Mouse (Mus musculus) embryonic facial prominence, embryonic 15.5 days (tissue): ENCODE data around the gene Dnah7c. TPM values are rescaled to one million over a fixed set of nuclear protein-coding genes. Genes with fewer than 3 reads are reported as not detected.

Source experiments
- ATAC-seq: fragments of 200-750 bp; cut with Nextera tagmentation; 2 replicates; pipeline ENCODE4 v1.8.0; 2017; ENCODE audit warnings: low read depth, moderate TSS enrichment; ENCODE audit not compliant: insufficient number of reproducible peaks, low FRiP score, low TSS enrichment
- H3K27ac ChIP-seq: fragments of 300-500 bp; sonication (generic); replicated peaks from 2 replicates; pipeline ENCODE4 v1.5.1; 2015; ENCODE audit warnings: mild to moderate bottlenecking, inconsistent platforms
- H3K27me3 ChIP-seq: fragments of 300-500 bp; sonication (generic); 2 replicates; pipeline ENCODE4 v1.6.1; 2015; ENCODE audit warnings: inconsistent platforms
- H3K36me3 ChIP-seq: fragments of 300-500 bp; sonication (generic); 2 replicates; pipeline ENCODE4 v1.6.1; 2015; ENCODE audit warnings: mild to moderate bottlenecking, inconsistent platforms
- H3K4me1 ChIP-seq: fragments of 300-500 bp; sonication (generic); 2 replicates; pipeline ENCODE4 v1.6.1; 2015; ENCODE audit warnings: inconsistent platforms
- H3K4me2 ChIP-seq: fragments of 300-500 bp; sonication (generic); replicated peaks from 2 replicates; pipeline ENCODE4 v1.6.1; 2015; ENCODE audit warnings: mild to moderate bottlenecking, inconsistent platforms
- H3K4me3 ChIP-seq: fragments of 300-500 bp; sonication (generic); replicated peaks from 2 replicates; pipeline ENCODE4 v1.5.1; 2015; ENCODE audit warnings: mild to moderate bottlenecking, inconsistent platforms
- H3K9ac ChIP-seq: fragments of 300-500 bp; sonication (generic); 2 replicates; pipeline ENCODE4 v1.6.1; 2015; ENCODE audit warnings: inconsistent platforms
- H3K9me3 ChIP-seq: fragments of 300-500 bp; sonication (generic); replicated peaks from 2 replicates; pipeline ENCODE4 v1.6.1; 2016; ENCODE audit warnings: inconsistent platforms
- WGBS: fragments of 180-500 bp; shearing (Covaris S2); methylation state at CpG from one replicate; pipeline ENCODE4 v1.1.7; 2015; 5-methylcytosine and 5-hydroxymethylcytosine counted together
- polyA plus RNA-seq: library from polyadenylated mRNA; unstranded; fragments of >200 nt; fragmentation: Nextera tagmentation; extraction: Ambion mirVana; gene quantifications from 2 replicates; pipeline ENCODE4 v1.2.1, GENCODE M21; 2015

The Dnah7c gene
- polyA plus RNA-seq, 1 experiment from 2014 or later: 0.11 TPM

DNA sequence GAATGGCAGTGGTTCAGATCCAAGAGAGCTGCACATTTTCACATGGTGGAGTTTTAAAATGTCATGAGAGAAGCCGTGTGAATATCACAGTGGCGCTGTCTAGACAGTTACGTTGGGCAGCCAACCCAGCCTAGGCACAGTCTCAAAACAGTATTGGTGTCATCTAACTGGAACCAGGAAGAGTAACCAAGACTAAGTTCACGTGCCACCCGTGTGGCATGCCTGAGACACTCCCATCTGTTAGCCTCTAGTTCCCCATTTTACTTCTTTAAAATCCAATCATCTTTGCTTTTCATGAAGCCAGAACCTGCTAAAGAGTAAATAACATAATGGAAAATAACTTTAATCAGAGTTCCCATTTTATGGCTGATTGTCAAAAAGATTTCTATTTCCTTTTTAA is 406.5 kb downstream of the Dnah7c start:
- H3K9me3 ChIP-seq: no peaks in the 10 kb centered on the region
- ATAC-seq: no peak
- H3K36me3 ChIP-seq: peaks cover 12% of the 10 kb centered on the region
- 94% methylated on average over 5 of the region's 5 CpGs for WGBS
- H3K4me2 ChIP-seq: no peak overlapping the region
- no peaks in the 10 kb centered on the region for H3K27me3 ChIP-seq
- H3K4me3 ChIP-seq: no peak overlapping the region
- no peak overlapping the region for H3K9ac ChIP-seq
- H3K27ac ChIP-seq: no peak overlapping the region
- H3K4me1 ChIP-seq: no peaks in the 10 kb centered on the region

DNA sequence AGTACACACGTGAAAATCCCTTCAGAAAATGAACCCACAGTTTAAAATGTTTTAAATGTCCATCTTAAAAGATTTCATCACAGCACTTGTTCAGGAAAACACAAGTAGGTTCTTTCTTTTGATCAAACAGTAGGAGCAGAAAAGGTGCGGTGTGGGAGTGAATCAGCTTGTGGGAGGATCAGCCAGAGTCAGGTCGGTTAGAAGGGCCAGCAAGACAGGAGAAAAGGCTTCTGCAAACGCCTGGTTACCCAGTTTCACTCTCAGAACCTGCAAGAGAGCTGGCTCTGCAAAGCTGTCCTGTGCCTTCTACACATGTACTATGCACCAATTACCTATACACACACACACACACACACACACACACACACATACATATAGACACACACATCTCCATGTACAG is 418.0 kb downstream of the Dnah7c start:
- Histone ChIP-seq H3K4me3 (no peak overlapping the region), H3K9ac (no peak overlapping the region), H3K27me3 (no peaks in the 10 kb centered on the region), H3K4me2 (no peak overlapping the region), H3K9me3 (no peaks in the 10 kb centered on the region), H3K4me1 (no peaks in the 10 kb centered on the region), H3K27ac (no peak overlapping the region), H3K36me3 (no peaks in the 10 kb centered on the region)
- no peak for ATAC-seq
- 63% methylated on average over 4 of the region's 4 CpGs for WGBS

DNA sequence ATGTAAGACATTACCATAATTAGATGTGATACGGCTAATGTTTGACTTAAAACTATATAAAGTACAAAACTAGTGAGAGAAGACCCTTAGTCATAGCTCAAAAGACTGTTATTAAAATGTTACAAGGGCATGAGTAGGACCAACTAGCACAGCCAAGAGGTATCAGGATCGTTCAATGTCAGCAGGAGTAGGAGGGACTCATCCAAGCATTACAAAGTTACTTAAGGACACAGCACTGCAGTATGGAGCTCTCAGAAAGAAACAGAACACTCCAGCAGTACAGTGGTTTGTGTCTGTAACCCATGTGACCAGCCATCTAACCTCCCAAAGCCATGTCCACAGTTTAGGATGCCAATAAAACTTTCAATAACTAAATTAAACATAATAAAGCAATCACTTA is 418.9 kb downstream of the Dnah7c start:
- H3K4me2 ChIP-seq: no peak overlapping the region
- 85% methylated on average over 2 of the region's 2 CpGs for WGBS

DNA sequence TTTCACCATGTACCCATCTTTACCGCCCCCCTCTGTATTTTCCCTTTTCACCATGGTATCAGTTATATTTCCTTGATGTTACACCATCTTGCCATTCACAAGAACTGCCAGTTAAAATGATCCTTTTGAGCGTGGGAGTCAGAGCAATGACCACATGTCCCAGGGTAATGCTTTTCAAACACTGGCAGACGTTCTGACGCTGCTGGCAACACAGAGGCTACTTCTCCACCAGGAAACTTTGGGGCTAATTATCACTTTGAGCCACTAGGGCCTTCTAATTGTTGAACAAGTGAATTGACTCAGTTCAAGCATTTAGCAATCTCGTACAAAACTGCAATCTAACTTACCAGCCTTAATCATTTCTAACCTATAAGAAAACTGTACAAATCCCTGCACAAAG is 419.8 kb downstream of the Dnah7c start:
- ATAC-seq: no peak
- H3K4me2 ChIP-seq: no peak overlapping the region
- H3K9ac ChIP-seq: no peak overlapping the region
- no peaks in the 10 kb centered on the region for H3K9me3 ChIP-seq
- H3K4me1 ChIP-seq: peaks cover 6% of the 10 kb centered on the region
- no peak overlapping the region for H3K4me3 ChIP-seq
- H3K27me3 ChIP-seq: no peaks in the 10 kb centered on the region
- no peak overlapping the region for H3K27ac ChIP-seq
- 40% methylated on average over 5 of the region's 5 CpGs for WGBS
- no peaks in the 10 kb centered on the region for H3K36me3 ChIP-seq

More for the DNA sequence above, 418.9 kb downstream of the Dnah7c start:
- ATAC-seq: no peak
- Histone ChIP-seq H3K4me3 (no peak overlapping the region), H3K9ac (no peak overlapping the region), H3K9me3 (no peaks in the 10 kb centered on the region), H3K27me3 (no peaks in the 10 kb centered on the region), H3K36me3 (no peaks in the 10 kb centered on the region), H3K27ac (no peak overlapping the region), H3K4me1 (no peaks in the 10 kb centered on the region)

DNA sequence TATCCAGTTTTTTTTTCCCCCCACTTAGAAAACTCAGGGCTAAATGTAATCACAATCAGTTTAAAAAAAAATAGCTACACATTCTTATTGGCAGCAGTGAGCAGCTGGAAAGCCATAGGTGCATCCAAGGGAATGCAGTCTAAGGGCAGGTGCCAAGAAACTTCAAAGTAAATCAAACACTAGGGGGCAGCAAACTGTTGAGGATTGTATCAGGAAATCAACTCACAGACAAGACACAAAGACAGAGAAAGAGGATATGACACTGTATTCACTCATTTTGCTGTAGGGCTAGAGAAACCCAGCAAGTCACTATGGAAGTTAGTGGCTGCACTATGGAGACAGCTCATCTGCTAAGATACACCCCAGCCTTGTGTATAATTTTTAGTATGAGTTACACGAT is 424.4 kb downstream of the Dnah7c start:
- Histone ChIP-seq H3K9ac (no peak overlapping the region), H3K27me3 (no peaks in the 10 kb centered on the region), H3K4me2 (no peak overlapping the region), H3K4me1 (peaks cover 15% of the 10 kb centered on the region), H3K36me3 (no peaks in the 10 kb centered on the region), H3K4me3 (no peak overlapping the region), H3K27ac (no peak overlapping the region), H3K9me3 (no peaks in the 10 kb centered on the region)
- no peak for ATAC-seq
- 36% methylated on average over 1 of the region's 1 CpGs for WGBS

DNA sequence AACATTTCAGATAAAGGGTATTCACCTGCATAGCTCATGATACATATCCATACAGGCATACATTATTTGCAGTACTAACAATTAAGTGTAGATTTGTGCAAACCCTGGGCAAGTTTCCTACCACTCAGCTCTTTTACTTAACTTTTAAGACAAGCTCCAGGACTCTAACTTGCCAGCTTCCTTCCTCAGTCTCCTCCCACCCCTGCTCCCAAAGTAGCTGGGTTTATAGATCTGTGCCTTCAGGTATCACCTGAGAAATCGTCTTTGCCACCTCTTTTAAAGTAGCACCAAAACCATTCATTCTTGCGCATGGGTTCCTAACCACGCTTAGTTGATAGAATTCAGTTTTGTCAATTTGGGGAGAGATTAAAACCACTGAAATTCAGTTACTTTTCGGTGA is 426.2 kb downstream of the Dnah7c start:
- Histone ChIP-seq H3K4me2 (peak overlapping the region; percentile 58), H3K4me3 (peak overlapping the region; percentile 89), H3K27ac (peak overlapping the region; percentile 13), H3K27me3 (no peaks in the 10 kb centered on the region), H3K9me3 (no peaks in the 10 kb centered on the region), H3K9ac (no peak overlapping the region), H3K4me1 (peaks cover 16% of the 10 kb centered on the region), H3K36me3 (no peaks in the 10 kb centered on the region)
- no peak for ATAC-seq
- 47% methylated on average over 4 of the region's 4 CpGs for WGBS

DNA sequence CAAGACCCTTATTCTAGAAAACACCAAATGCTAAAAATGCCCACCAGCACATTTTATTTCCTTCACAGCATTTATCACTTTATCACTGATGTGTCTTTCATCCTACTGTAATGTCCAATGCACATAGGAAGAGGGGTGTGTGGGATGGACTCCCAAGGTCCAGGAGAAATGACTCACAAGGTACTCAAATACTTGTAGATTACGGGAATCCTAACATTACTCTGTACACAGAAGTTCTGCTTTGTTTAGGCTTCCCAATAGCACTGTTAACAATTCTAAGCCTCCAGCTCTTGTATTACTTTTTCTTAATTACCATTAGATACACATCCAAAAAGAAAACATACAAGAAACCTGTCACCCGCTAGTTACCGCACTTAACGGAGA is 426.8 kb downstream of the Dnah7c start:
- WGBS: 2% methylated on average over 4 of the region's 4 CpGs
- no peak for ATAC-seq
- H3K4me3 ChIP-seq: peak overlapping the region; percentile 89
- peak overlapping the region; percentile 100 for H3K9ac ChIP-seq
- H3K9me3 ChIP-seq: no peaks in the 10 kb centered on the region
- H3K4me2 ChIP-seq: peak overlapping the region; percentile 58
- peaks cover 16% of the 10 kb centered on the region for H3K4me1 ChIP-seq
- no peaks in the 10 kb centered on the region for H3K27me3 ChIP-seq
- H3K36me3 ChIP-seq: no peaks in the 10 kb centered on the region
- H3K27ac ChIP-seq: peak overlapping the region; percentile 100

DNA sequence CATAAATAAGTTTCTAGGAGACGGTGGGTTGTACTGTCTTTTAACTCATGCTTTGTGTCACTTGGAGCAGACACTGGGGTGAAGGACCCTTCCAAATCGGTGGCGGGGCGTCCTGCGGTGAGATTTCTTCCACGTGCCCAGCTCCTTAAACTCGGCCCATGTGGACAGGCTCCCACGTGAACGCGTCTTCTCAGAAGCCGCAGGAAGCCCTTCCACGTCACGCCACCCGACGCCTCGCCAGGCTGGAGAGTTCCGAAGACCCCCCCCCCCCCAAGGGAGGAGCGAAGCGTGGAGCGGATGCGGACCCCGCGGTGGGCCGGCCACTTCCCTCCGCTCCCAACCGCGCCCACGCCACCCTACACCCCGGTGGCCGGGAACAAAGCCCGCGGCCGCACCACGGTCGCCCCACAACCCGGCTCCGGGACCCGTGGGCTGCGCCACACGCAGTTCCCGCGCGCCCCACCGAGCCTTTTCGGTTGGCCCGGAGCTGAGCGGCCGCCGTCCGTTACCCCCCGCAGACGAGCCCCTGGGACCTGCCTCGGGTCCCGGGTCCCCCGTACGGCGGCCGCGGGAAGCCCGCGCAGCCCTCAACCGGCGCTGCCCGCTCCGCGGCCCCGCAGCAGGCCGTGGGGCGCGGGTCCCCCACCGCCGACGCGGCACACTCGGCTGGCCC is 427.3 kb downstream of the Dnah7c start:
- H3K9ac ChIP-seq: peak overlapping the region; percentile 100
- H3K4me2 ChIP-seq: peak overlapping the region; percentile 58
- peak overlapping the region; percentile 89 for H3K4me3 ChIP-seq
- H3K27ac ChIP-seq: peak overlapping the region; percentile 100
- WGBS: under 1% methylated on average over 68 of the region's 75 CpGs
- H3K4me1 ChIP-seq: peaks cover 16% of the 10 kb centered on the region
- no peaks in the 10 kb centered on the region for H3K9me3 ChIP-seq
- no peaks in the 10 kb centered on the region for H3K27me3 ChIP-seq
- H3K36me3 ChIP-seq: no peaks in the 10 kb centered on the region
- ATAC-seq: peak; percentile 59

DNA sequence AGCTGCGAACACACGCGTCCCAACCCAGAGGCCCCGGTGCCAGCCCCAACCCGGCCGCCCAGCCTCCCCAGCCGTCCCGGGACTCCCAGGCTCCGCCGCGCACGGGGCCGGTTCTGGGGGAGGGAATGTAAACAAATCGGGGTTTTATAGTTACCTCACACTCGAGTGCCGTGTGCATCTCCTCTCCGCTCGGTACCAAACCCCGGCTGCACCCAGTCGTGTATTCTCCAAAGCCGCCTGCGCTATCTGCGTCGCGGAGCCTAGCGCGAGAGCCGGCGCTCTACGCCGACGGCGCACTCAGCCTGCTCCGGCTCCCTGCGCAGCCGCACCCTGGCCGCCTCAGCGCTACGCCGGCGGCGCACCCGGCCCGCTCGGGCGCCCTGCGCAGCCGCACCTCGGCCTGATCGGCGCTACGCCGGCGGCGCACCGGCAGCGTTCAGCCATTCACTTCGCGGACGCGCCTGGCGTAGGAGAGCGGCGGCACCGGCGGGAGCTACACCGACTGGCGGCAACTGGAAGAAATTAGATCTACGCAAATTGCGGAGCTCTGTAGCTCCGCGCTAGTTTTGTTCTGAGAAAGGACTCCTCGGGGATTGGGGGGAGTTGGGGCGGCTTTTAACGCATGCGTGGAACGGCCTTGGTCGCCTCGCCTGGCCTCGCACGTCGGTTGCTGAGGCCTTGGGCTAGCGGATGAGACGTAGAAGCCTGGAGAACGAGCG is 428.1 kb downstream of the Dnah7c start:
- no peaks in the 10 kb centered on the region for H3K9me3 ChIP-seq
- no peaks in the 10 kb centered on the region for H3K27me3 ChIP-seq
- under 1% methylated on average over 85 of the region's 86 CpGs for WGBS
- H3K36me3 ChIP-seq: no peaks in the 10 kb centered on the region
- H3K4me2 ChIP-seq: peak overlapping the region; percentile 58
- H3K4me1 ChIP-seq: peaks cover 16% of the 10 kb centered on the region
- peak overlapping the region; percentile 100 for H3K27ac ChIP-seq
- H3K4me3 ChIP-seq: peak overlapping the region; percentile 89
- H3K9ac ChIP-seq: peak overlapping the region; percentile 100
- ATAC-seq: peak; percentile 94

DNA sequence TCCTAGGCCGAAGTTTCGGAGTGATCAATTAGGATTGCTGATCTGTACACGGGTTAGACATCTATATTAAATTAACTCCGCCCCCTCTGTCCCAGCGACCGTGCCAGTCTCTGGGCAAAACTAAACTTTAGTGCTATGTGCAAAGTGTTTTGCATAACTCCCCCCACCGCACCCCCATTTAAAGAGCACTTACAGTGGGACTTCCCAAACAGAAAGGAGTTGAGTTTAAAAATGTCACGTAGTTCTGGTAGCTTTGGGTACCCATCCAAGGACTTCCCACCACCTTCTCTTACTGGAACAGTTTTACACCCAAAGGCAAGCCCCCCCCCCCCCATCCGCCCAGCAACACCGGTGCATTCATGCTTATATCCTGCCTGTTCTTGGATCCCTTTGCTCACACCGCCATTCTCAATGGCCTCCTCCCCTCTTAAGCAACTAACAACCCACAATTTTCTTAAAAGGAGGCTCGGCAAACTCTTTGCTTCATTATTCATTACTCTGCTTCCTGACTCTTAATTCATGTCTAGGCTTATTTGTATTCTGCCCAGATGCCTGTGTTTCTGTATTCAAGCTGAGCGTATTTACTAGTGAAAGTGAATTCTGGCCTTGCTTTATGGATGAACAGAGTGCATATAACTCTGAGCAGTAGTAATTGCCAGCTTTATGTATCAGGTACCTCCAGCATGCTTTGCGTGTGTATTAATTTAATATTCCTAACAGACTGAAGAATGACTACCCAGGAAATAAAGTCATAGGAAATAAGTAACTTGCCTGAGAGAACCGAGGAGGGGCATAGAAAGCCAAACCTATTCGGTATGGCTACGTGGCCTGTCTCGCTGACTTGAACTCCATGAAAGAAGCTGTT is 428.9 kb downstream of the Dnah7c start:
- Histone ChIP-seq H3K9ac (0 out of 2 replicates have a peak overlapping the region, but pooled peaks have one; percentile 100), H3K4me3 (peak overlapping the region; percentile 89), H3K9me3 (no peaks in the 10 kb centered on the region), H3K4me1 (peaks cover 16% of the 10 kb centered on the region), H3K4me2 (peak overlapping the region; percentile 48), H3K27ac (peak overlapping the region; percentile 100), H3K36me3 (no peaks in the 10 kb centered on the region), H3K27me3 (no peaks in the 10 kb centered on the region)
- WGBS: 21% methylated on average over 18 of the region's 18 CpGs
- ATAC-seq: peak; percentile 40; the same call in 1 of the 2 replicates

DNA sequence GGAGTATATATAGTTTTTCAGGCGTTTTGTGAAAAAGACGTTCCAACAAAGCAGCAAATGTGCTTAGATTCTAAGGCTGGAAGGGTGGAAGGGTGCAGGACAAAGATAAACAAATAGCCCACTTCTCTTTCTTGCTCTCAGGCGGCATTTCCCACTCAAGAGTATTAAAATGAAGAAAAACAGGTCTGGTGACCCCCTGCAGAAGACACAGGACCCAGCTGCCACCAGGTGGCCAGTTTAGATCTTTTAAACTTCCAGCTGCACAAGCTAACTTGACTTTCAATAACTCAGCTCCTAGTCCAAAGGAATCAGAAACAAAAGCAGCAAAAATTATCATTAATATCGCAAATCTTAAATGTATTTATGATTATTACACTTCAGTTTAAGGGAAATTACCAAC is 431.1 kb downstream of the Dnah7c start:
- 0 out of 2 replicates have a peak, but pooled peaks cover 6% of the 10 kb centered on the region for H3K4me1 ChIP-seq
- H3K27me3 ChIP-seq: no peaks in the 10 kb centered on the region
- no peaks in the 10 kb centered on the region for H3K36me3 ChIP-seq
- no peak overlapping the region for H3K9ac ChIP-seq
- H3K27ac ChIP-seq: no peak overlapping the region
- no peak overlapping the region for H3K4me2 ChIP-seq
- H3K4me3 ChIP-seq: no peak overlapping the region
- H3K9me3 ChIP-seq: no peaks in the 10 kb centered on the region
- ATAC-seq: no peak
- 47% methylated on average over 4 of the region's 4 CpGs for WGBS
